Mouse (Mus musculus) ES-E14 (cell line): ENCODE data around the gene Rpl28.

ENCODE experiments used
- CHD2 ChIP-seq: IDR thresholded peaks from 2 replicates; pipeline ENCODE4 v1.6.1; 2014; ENCODE audit warnings: mild to moderate bottlenecking, low read depth, low read length, inconsistent platforms
- HCFC1 ChIP-seq: IDR thresholded peaks from 2 replicates; pipeline ENCODE4 v1.6.1; 2012; ENCODE audit warnings: low read length, inconsistent platforms, borderline replicate concordance; ENCODE audit not compliant: insufficient read depth
- MAFK ChIP-seq: IDR thresholded peaks from 2 replicates; pipeline ENCODE4 v1.6.1; 2014; ENCODE audit warnings: mild to moderate bottlenecking, low read depth, low read length, inconsistent platforms; ENCODE audit not compliant: insufficient read depth
- ZC3H11A ChIP-seq: IDR thresholded peaks from 2 replicates; pipeline ENCODE4 v1.6.1; 2012; ENCODE audit warnings: low read depth, mild to moderate bottlenecking, inconsistent platforms, low read length, borderline replicate concordance
- ZNF384 ChIP-seq: IDR thresholded peaks from 2 replicates; pipeline ENCODE4 v1.6.1; 2012; ENCODE audit warnings: low read depth, low read length, inconsistent platforms

DNA sequence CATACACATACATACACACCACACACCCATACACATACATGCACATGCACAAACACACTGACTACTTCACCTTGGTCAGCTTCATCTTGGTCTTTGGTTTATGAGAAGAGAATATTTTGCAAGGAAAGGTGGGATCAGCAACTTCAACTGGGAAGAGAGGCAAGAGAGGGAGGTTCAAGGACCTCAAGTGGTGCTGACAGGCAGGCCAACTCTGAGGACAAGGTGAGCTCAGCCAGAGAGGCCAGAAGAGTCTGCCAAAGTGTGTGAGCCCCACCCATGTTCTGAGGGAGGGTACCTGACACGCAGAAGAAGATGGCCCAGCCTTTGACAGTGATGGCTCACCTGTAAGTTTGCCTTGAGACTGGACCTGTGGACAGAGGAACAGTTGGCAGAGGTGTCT is 33.0 kb upstream of the Rpl28 start:
- TF ChIP-seq HCFC1 (no peak), CHD2 (no peak), ZNF384 (no peak), ZC3H11A (no peak), MAFK (no peak)
